In the genomic region with DNA sequence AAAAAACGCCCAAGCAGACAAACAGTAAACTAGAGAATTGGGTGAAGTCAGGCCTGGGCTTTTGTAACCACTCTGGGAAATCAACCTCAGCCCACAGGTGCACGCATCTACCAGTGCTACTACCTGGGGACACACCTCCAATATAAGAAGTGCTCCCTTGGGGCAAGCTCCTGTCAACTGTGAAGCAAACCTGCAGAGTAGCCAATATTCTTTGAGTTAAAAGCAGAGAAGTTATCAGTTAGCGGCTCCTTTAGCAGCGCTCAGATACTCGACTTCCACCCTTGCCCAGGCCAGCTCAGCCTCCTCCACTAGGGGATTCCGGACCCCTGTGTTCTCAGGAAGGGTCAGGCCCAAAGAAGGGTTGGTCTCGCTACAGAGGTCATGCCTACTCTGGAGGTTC, we compare ENCODE assay signal across 20 mouse cellular contexts. TPM values are rescaled to one million over a fixed set of nuclear protein-coding genes. Genes with fewer than 3 reads are reported as not detected.
DNase-seq lines count a peak whose midpoint lies in the region; ATAC-seq and TF ChIP-seq lines count a peak whose summit lies in the region.
"Had no signal": no experiment of that assay in that cellular context is flagged by ENCODE, and none has a peak within 500 bp of the region (broad histone marks: within the 10 kb centered on the region; RNA-seq: fewer than 3 reads in every experiment).

No protein-coding gene starts in this region.

- H3K4me1 ChIP-seq in heart, embryonic 12.5 days (replicated peaks): peaks cover 35% of the 10 kb centered on the region
- peaks cover 6 to 34% of the 10 kb centered on the region in 2 experiments; a peak in 3 of 4 replicates for H3K4me1 ChIP-seq in liver, embryonic 14.5 days (replicated peaks; ENCODE audit: control insufficient read depth in 2 of 2, insufficient read depth in 2 of 2, low read length in 1 of 2)
- H3K4me1 ChIP-seq: forebrain, embryonic 13.5 days; hindbrain, embryonic 12.5 days had no signal

- no peaks in the 10 kb centered on the region for H3K27me3 ChIP-seq in heart, embryonic 12.5 days (replicated peaks)
- H3K27me3 ChIP-seq in liver, embryonic 14.5 days (ENCODE audit: control insufficient read depth, insufficient read depth, low read length): no peaks in the 10 kb centered on the region
- H3K27me3 ChIP-seq: forebrain, embryonic 13.5 days; heart, embryonic 15.5 days; hindbrain, embryonic 12.5 days; megakaryocyte, embryonic 14.5 days; neural tube, embryonic 13.5 days had no signal

- 0 out of 2 replicates have a peak, but pooled peaks have one; percentile 0 for ATAC-seq in heart, embryonic 12.5 days (ENCODE audit: insufficient number of reproducible peaks, low FRiP score)
- ATAC-seq in liver, embryonic 14.5 days (ENCODE audit: insufficient read depth): peak; percentile 1
- ATAC-seq: forebrain, embryonic 13.5 days had no signal

- no peak for DNase-seq in heart, postnatal 25 days (ENCODE audit: low spot score)
- peak; percentile 57 for DNase-seq in urinary bladder, postnatal 25 days (ENCODE audit: low spot score)
- DNase-seq in urinary bladder, adult 2 months (ENCODE audit: low spot score): no peak
- no peak for DNase-seq in liver, embryonic 14.5 days (ENCODE audit: low read depth in 3 of 3, low spot score in 3 of 3)
- DNase-seq in kidney, adult 11 months: no peak
- DNase-seq in adrenal gland, adult 8-10 months: no peak
- DNase-seq: heart, adult 11 months; lung, adult 2 months had no signal

- peaks cover 20% of the 10 kb centered on the region for H3K9me3 ChIP-seq in heart, embryonic 12.5 days (replicated peaks)
- H3K9me3 ChIP-seq in liver, embryonic 14.5 days (ENCODE audit: control insufficient read depth, low read length): no peaks in the 10 kb centered on the region
- H3K9me3 ChIP-seq: G1E; heart, embryonic 15.5 days had no signal

- no peak overlapping the region for H3K9ac ChIP-seq in heart, embryonic 12.5 days
- no peak overlapping the region for H3K9ac ChIP-seq in liver, embryonic 14.5 days (replicated peaks)
- H3K9ac ChIP-seq: forebrain, embryonic 13.5 days; heart, embryonic 15.5 days; hindbrain, embryonic 12.5 days; neural tube, embryonic 13.5 days had no signal

- 83% methylated on average over 7 of the region's 7 CpGs for WGBS in heart, embryonic 12.5 days
- 70% methylated on average over 7 of the region's 7 CpGs for WGBS in liver, embryonic 14.5 days (ENCODE audit: insufficient replicate concordance)

- TF ChIP-seq CTCF in liver, embryonic 14.5 days (IDR thresholded peaks at IDR 0.05; ENCODE audit: low read depth): no peak

- TF ChIP-seq EP300 in liver, embryonic 14.5 days (IDR thresholded peaks at IDR 0.05; ENCODE audit: low read depth): no peak

- intact Hi-C loops in heart, postnatal 25 days (cut with DNase I): no loop called here

- H3K27ac ChIP-seq in heart, embryonic 12.5 days (ENCODE audit: poor library complexity, severe bottlenecking): no peak overlapping the region
- H3K27ac ChIP-seq in liver, embryonic 14.5 days: no peak overlapping the region
- H3K27ac ChIP-seq: forebrain, embryonic 13.5 days; heart, embryonic 15.5 days; hindbrain, embryonic 12.5 days; neural tube, embryonic 13.5 days had no signal

- no peak overlapping the region for H3K4me3 ChIP-seq in heart, embryonic 12.5 days
- H3K4me3 ChIP-seq in liver, embryonic 14.5 days (ENCODE audit: insufficient read depth in 1 of 2, low read depth in 2 of 2, low read length in 2 of 2): no peak overlapping the region
- H3K4me3 ChIP-seq: forebrain, embryonic 13.5 days; heart, embryonic 15.5 days; hindbrain, embryonic 12.5 days; megakaryocyte, embryonic 14.5 days; neural tube, embryonic 13.5 days had no signal

- no peak overlapping the region for H3K4me2 ChIP-seq in heart, embryonic 12.5 days
- no peak overlapping the region for H3K4me2 ChIP-seq in liver, embryonic 14.5 days (ENCODE audit: low read depth)
- H3K4me2 ChIP-seq: forebrain, embryonic 13.5 days; heart, embryonic 15.5 days; hindbrain, embryonic 12.5 days; neural tube, embryonic 13.5 days had no signal

- H3K36me3 ChIP-seq in heart, embryonic 12.5 days: peaks cover 72% of the 10 kb centered on the region
- H3K36me3 ChIP-seq in liver, embryonic 14.5 days (replicated peaks; ENCODE audit: control insufficient read depth, insufficient read depth, low read depth): peaks cover 56% of the 10 kb centered on the region

RNA-seq across cellular contexts. Expression of a gene that starts 15.7 kb away (rescaled TPM):
- 141 TPM in 2 replicates for polyA plus RNA-seq in heart, embryonic 12.5 days (2016; fragmentation: Nextera tagmentation; extraction: Ambion mirVana)
- total RNA-seq in heart, postnatal 25 days (2021): 10 to 100 TPM; 14.5 to 14.6 TPM
- 62.9 and 67.6 TPM in 2 replicates for polyA plus RNA-seq in urinary bladder, adult 2 months (2012; rRNA removed)
- 51.9 and 61.0 TPM in 2 replicates for polyA plus RNA-seq in liver, embryonic 14.5 days (2012; rRNA removed)
- 38.0 and 42.9 TPM in 2 replicates for polyA plus RNA-seq in liver, embryonic 14.5 days (2014; fragmentation: Nextera tagmentation; extraction: Ambion mirVana)
- total RNA-seq in adrenal gland, adult 8-10 months (2022): 10 to 100 TPM; 33.0 to 55.0 (median 43.2) TPM

RNA-seq across cellular contexts. Expression of a gene that starts 15.8 kb away (rescaled TPM):
- 0.05 TPM in 1 of 2 replicates, not detected in the other for polyA plus RNA-seq in heart, embryonic 12.5 days (2016; fragmentation: Nextera tagmentation; extraction: Ambion mirVana)
- total RNA-seq in heart, postnatal 25 days (2021): not detected
- not detected in 2 replicates for polyA plus RNA-seq in urinary bladder, adult 2 months (2012; rRNA removed)
- polyA plus RNA-seq in liver, embryonic 14.5 days (2012; rRNA removed): not detected in 2 replicates
- not detected in 2 replicates for polyA plus RNA-seq in liver, embryonic 14.5 days (2014; fragmentation: Nextera tagmentation; extraction: Ambion mirVana)
- total RNA-seq in adrenal gland, adult 8-10 months (2022): not detected
- total RNA-seq: adrenal gland, postnatal 36 days; G1E; gastrocnemius, adult 18-20 months had no signal
- polyA plus RNA-seq: G1E; heart, embryonic 15.5 days; hindbrain, embryonic 12.5 days; kidney, adult 2 months; lung, adult 2 months; thymus, postnatal 0 days had no signal

RNA-seq across cellular contexts. Expression of a gene that starts 34.9 kb away (rescaled TPM):
- polyA plus RNA-seq in heart, embryonic 12.5 days (2016; fragmentation: Nextera tagmentation; extraction: Ambion mirVana): 0.56 and 0.83 TPM in 2 replicates
- under 1 TPM; 0.28 to 0.42 TPM for total RNA-seq in heart, postnatal 25 days (2021)
- 0.24 and 0.29 TPM in 2 replicates for polyA plus RNA-seq in urinary bladder, adult 2 months (2012; rRNA removed)
- under 0.01 and 0.01 TPM in 2 replicates for polyA plus RNA-seq in liver, embryonic 14.5 days (2012; rRNA removed)
- polyA plus RNA-seq in liver, embryonic 14.5 days (2014; fragmentation: Nextera tagmentation; extraction: Ambion mirVana): 0.38 and 0.81 TPM in 2 replicates
- under 1 TPM in 2 of 4 experiments, not detected in 2; 0.10 to 0.16 TPM for total RNA-seq in adrenal gland, adult 8-10 months (2022)
- total RNA-seq: gastrocnemius, adult 18-20 months had no signal
- polyA plus RNA-seq: G1E had no signal

RNA-seq across cellular contexts. Expression of a gene that starts 49.9 kb away (rescaled TPM):
- 0.22 TPM in 1 of 2 replicates, not detected in the other for polyA plus RNA-seq in heart, embryonic 12.5 days (2016; fragmentation: Nextera tagmentation; extraction: Ambion mirVana)
- total RNA-seq in heart, postnatal 25 days (2021): not detected
- polyA plus RNA-seq in urinary bladder, adult 2 months (2012; rRNA removed): 9.0 and 11.0 TPM in 2 replicates
- 0.17 and 0.22 TPM in 2 replicates for polyA plus RNA-seq in liver, embryonic 14.5 days (2012; rRNA removed)
- polyA plus RNA-seq in liver, embryonic 14.5 days (2014; fragmentation: Nextera tagmentation; extraction: Ambion mirVana): not detected in 2 replicates
- 10 to 100 TPM in 2 of 4 experiments, under 1 TPM in 2; 0.40 to 83.2 (median 28.8) TPM for total RNA-seq in adrenal gland, adult 8-10 months (2022)
- total RNA-seq: layer of hippocampus, postnatal 14 days had no signal
- polyA plus RNA-seq: forebrain, embryonic 13.5 days; G1E; heart, embryonic 15.5 days; hindbrain, embryonic 12.5 days; neural tube, embryonic 13.5 days had no signal

RNA-seq across cellular contexts. Expression of a gene that starts 56.1 kb away (rescaled TPM):
- 7.6 and 8.4 TPM in 2 replicates for polyA plus RNA-seq in heart, embryonic 12.5 days (2016; fragmentation: Nextera tagmentation; extraction: Ambion mirVana)
- under 1 TPM; 0.42 TPM for total RNA-seq in heart, postnatal 25 days (2021)
- polyA plus RNA-seq in urinary bladder, adult 2 months (2012; rRNA removed): 1.3 and 1.7 TPM in 2 replicates
- 5.5 and 7.9 TPM in 2 replicates for polyA plus RNA-seq in liver, embryonic 14.5 days (2012; rRNA removed)
- polyA plus RNA-seq in liver, embryonic 14.5 days (2014; fragmentation: Nextera tagmentation; extraction: Ambion mirVana): 9.4 and 10.8 TPM in 2 replicates
- 1 to 10 TPM; 1.8 to 4.7 (median 3.3) TPM for total RNA-seq in adrenal gland, adult 8-10 months (2022)
- total RNA-seq: gastrocnemius, adult 18-20 months had no signal
- polyA plus RNA-seq: G1E had no signal
